Mouse (Mus musculus): ENCODE measurements around the gene Lmln. TPM values are rescaled to one million over a fixed set of nuclear protein-coding genes. Genes with fewer than 3 reads are reported as not detected.
A peak's percentile ranks its signal among the peaks of the same experiment; 100 is the strongest.
"Not testable (repeated sequence)": the region's sequence is repeated elsewhere in the genome, so short reads cannot be mapped to it uniquely, and the experiment has no call there.

Lmln gene
- total RNA-seq, 4 experiments from 2014 or later = 1.2 to 4.1 (median 2.2) TPM

DNA sequence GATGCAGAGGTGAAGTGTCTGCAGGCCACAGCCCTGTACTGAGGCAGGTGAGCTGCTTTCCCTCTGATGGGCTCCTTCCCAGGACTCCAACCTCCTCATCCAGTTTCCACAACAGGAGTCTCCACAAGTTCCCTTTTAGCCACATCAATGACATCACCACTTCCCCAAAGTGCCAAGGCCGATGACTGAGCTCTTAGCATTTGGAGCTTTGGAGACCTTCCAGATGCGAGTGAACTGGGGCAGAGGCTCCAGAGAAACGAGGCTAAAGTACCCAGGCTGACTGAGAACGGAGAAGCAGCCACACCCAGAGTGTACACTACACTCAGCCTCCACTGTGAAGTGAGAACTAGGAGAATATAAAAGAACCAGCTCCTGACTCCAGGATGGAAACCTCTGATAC is 68.4 kb downstream of the Lmln start:
- DNase-seq (ENCODE audit: low spot score in 2 of 2) = peak in 1 of 2 experiments; percentile 28

- no peak for DNase-seq (ENCODE audit: low spot score in 2 of 2)
Observed at GRCm38 (mm10) chr16:33133186-33133585, 70.9 kb downstream of the Lmln start.

- DNase-seq (ENCODE audit: low spot score in 2 of 2) = no peak
Observed at GRCm38 (mm10) chr16:33135167-33135566, 72.8 kb downstream of the Lmln start.

DNA sequence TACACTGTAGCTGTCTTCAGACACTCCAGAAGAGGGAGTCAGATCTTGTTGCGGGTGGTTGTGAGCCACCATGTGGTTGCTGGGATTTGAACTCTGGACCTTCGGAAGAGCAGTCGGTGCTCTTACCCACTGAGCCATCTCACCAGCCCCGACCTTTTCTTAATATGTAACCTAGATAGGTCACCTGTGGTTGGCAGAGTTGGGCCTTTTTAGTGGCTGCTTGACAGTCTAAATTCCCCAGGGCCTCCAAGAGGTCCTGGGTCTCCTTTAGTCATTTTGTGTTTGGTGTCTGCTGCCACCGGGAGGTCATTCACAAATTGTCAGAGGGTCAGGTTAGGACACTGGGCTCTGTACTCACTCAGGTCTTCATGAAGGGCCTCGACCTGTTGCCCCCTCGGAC is 76.7 kb downstream of the Lmln start:
- DNase-seq (ENCODE audit: low spot score in 2 of 2) = not testable (repeated sequence)

GRCm38 (mm10) chr16:33141758-33142280 is 79.5 kb downstream of the Lmln start:
- no peak for DNase-seq (ENCODE audit: low spot score in 2 of 2)

- DNase-seq (ENCODE audit: low spot score in 2 of 2) = no peak
Observed at GRCm38 (mm10) chr16:33143452-33143851, 81.1 kb downstream of the Lmln start.

GRCm38 (mm10) chr16:33146185-33146584 is 83.9 kb downstream of the Lmln start:
- DNase-seq (ENCODE audit: low spot score in 2 of 2) = no peak

GRCm38 (mm10) chr16:33148135-33148534 is 85.8 kb downstream of the Lmln start:
- DNase-seq (ENCODE audit: low spot score in 2 of 2) = no peak

DNA sequence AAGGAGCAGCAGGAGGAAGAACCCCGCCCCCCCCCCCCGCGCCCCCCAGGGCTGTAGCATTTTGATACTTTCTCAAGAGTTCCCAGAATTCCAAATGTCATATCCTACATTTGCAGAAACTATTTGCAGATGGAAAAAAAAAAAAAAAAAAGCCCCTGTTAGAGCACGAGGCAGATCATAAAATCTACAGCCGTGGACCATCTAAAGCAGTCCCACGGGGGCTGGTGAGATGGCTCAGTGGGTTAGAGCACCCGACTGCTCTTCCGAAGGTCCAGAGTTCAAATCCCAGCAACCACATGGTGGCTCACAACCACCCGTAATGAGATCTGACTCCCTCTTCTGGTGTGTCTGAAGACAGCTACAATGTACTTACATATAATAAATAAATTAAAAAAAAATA is 88.6 kb downstream of the Lmln start:
- not testable (repeated sequence) for DNase-seq (ENCODE audit: low spot score in 2 of 2)

- DNase-seq (ENCODE audit: low spot score in 2 of 2) = no peak
Observed at GRCm38 (mm10) chr16:33151558-33151957, 89.2 kb downstream of the Lmln start.

GRCm38 (mm10) chr16:33154992-33155391 is 92.7 kb downstream of the Lmln start:
- no peak for DNase-seq (ENCODE audit: low spot score in 2 of 2)

GRCm38 (mm10) chr16:33158006-33158405 is 95.7 kb downstream of the Lmln start:
- no peak for DNase-seq (ENCODE audit: low spot score in 2 of 2)

DNA sequence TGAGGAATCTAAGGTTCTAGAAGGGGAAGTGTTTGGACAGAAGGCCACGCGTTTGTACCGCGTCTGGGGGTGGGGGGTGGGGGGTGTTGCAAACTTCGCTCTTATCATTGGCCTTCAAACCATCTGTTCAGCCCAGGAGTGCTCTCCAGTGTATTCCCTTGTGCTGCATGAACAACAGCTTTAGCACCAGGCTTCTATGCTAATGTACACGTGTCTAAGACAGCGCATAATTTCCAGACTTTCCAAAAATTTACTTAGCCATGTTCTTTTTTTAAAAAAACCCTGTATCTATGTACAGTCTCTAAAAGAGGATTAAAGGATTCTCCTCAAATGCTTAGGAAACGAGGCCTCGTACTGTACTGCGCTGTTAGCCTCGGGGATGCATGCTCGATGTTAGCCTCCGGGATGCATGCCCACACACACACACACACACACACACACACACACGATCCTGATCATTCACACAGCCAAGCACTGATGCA is 96.3 kb downstream of the Lmln start:
- DNase-seq (ENCODE audit: low spot score in 2 of 2) = no peak

GRCm38 (mm10) chr16:33159363-33159762 is 97.0 kb downstream of the Lmln start:
- DNase-seq (ENCODE audit: low spot score in 2 of 2) = no peak

- DNase-seq (ENCODE audit: low spot score in 2 of 2) = no peak
Observed at GRCm38 (mm10) chr16:33163330-33164090, 101.2 kb downstream of the Lmln start.

DNA sequence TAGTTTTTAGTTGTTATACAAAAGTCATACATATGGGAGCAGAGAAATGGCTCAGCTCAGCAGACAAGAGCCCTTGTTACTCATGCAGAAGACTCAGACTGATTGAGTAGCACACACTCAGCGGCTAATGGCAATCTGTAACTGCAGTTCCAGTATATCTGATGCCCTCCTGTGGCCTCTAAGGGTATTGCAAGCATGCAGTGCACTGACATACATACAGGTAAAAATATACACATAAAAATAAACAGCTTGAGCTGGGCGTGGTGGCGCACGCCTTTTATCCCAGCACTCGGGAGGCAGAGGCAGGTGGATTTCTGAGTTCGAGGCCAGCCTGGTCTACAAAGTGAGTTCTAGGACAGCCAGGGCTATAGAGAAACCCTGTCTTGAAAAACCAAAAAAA is 104.0 kb downstream of the Lmln start:
- DNase-seq (ENCODE audit: low spot score in 2 of 2) = not testable (repeated sequence)

DNA sequence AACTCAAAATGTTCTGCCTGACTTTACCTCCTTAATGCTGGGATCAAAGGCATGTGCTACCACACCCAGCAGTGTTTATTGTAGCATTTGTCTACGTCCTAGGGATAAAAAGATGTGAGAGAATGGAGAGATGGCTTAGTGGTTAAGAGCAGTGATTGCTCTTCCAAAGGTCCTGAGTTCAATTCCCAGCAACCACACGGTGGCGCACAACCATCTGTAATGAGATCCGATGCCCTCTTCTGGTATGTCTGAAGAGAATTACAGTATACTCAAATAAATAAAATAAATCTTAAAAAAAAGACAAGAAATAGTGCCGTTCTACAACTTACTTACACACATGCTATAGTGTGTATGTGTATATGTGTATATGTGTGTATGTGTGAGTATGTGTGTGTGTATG is 105.2 kb downstream of the Lmln start:
- DNase-seq (ENCODE audit: low spot score in 2 of 2) = no peak

GRCm38 (mm10) chr16:33169471-33170034 is 107.2 kb downstream of the Lmln start:
- DNase-seq (ENCODE audit: low spot score in 2 of 2) = no peak

GRCm38 (mm10) chr16:33170716-33171587 is 108.6 kb downstream of the Lmln start:
- no peak for DNase-seq (ENCODE audit: low spot score in 2 of 2)

GRCm38 (mm10) chr16:33171800-33172199 is 109.5 kb downstream of the Lmln start:
- no peak for DNase-seq (ENCODE audit: low spot score in 2 of 2)

- no peak for DNase-seq (ENCODE audit: low spot score in 2 of 2)
Observed at GRCm38 (mm10) chr16:33173151-33173550, 110.8 kb downstream of the Lmln start.

DNA sequence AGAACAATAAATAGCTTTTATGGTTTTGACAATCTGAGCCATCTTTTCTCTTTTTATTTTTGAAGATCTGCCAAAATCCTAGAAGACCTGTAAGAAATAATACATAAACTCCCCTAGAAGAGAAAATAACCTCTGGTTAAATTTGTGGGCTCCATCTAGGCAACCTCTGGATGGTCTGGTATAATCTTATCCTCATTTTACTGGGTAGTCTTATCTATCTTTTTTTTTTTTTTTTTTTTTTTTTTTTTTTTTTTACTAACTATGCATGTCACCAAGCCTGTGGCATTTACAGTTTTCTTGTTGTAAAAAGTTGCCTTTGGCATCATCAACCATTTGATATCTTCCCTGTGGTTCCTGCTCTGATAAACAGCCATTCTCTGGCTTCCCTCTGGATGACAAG is 112.4 kb downstream of the Lmln start:
- DNase-seq (ENCODE audit: low spot score in 2 of 2) = no peak

Data from gastrocnemius, adult 8-10 months (tissue).